Mouse (Mus musculus): ENCODE measurements around the gene Gm32742.
"Not testable (repeated sequence)": the region's sequence is repeated elsewhere in the genome, so short reads cannot be mapped to it uniquely, and the experiment has no call there.

Gm32742 gene

DNA sequence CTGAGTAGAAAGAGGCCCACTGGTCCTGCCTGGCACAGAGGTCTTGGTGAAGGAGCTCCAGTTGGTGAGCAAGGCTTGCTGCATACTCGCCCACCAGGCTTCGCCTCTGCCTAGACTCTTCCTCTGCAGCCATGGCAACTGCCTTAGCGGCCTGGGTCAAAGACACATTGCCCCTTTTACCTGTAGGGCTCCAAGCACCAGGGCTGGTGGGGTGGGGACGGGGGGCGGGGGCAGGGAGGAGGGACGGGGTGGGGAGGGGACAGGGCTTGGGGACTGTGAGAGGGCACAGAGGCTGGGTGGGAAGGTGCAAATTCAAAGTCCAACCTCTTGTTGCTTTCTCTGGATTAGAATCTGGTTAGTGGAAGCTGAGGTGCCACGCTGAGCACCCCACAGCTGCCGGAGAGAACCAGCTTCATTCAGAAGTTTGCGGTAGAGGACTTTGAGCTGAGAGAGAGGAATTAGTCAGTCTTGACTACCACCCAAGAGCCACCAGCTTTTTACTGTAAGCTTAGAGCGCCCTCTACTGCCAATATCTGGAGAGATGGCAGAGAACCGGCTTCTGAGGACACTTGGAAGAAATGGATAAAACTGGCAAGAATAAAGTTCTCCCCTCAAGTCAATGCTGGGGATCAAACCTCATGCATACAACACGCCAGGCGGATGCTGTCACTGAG lies 13.1 kb downstream of the Gm32742 start:
- peak; percentile 26 for DNase-seq (ENCODE audit: low read depth, low spot score)

DNA sequence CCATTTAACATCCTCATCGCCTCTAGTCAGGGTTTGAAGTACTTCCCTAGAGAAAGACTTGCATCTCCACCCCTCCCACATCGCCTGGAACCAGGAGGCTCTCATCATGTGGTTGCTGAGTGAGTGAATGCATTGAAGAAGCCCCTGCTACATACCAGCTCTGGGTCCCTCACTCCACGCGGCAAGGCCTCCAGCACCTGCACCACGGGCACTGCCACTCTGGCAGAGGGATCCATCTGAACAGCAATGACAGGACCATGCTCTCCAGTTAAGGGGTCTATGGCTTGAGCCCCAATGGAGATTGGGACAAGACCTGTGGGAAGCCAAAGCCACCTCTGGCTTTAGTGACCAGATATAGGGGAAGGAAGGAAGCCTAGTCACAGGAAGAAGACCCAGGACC lies 18.0 kb downstream of the Gm32742 start:
- DNase-seq (ENCODE audit: low read depth, low spot score): no peak

DNA sequence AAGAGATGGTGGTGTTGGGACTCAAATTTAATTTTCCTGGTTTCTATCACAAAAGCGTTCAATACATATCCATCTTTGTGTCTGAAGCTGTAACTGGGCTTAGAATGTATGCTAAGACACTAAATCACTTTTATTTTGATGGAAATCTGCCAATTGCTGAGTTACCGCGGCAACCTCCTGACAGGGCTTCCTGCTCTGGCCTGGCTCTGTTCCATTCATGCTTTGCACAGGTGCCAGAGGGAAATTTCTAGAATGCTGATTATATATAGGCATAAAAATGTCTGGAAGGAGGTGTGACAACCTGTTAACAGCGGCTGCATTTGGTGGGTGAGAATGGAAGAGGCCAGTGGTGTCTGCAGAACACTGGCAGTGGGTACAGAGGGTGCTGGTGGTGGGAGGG lies 18.8 kb downstream of the Gm32742 start:
- no peak for DNase-seq (ENCODE audit: low read depth, low spot score)

GRCm38 (mm10) chr9:51144218-51144617 lies 21.1 kb downstream of the Gm32742 start:
- no peak for DNase-seq (ENCODE audit: low read depth, low spot score)

- no peak for DNase-seq (ENCODE audit: low read depth, low spot score)
These were observed 21.9 kb downstream of the Gm32742 start for GRCm38 (mm10) chr9:51143437-51143836.

GRCm38 (mm10) chr9:51140711-51141110 lies 24.6 kb downstream of the Gm32742 start:
- no peak for DNase-seq (ENCODE audit: low read depth, low spot score)

DNA sequence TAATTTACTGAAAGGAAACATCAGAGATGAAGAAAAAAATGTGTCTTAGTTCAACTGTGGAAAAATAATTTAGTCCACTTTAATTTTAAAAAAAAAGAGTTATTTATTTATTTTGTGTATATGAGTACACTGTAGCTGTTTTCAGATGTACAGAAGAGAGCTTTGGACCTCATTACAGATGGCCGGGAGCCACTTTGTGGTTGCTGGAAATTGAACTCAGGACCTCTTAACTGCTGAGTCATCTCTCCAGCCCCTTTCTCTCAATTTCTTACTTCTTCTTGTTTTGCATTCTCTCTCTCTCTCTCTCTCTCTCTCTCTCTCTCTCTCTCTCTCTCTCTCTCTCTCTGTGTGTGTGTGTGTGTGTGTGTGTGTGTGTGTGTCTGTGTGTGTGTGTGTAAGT lies 25.9 kb downstream of the Gm32742 start:
- not testable (repeated sequence) for DNase-seq (ENCODE audit: low read depth, low spot score)

DNA sequence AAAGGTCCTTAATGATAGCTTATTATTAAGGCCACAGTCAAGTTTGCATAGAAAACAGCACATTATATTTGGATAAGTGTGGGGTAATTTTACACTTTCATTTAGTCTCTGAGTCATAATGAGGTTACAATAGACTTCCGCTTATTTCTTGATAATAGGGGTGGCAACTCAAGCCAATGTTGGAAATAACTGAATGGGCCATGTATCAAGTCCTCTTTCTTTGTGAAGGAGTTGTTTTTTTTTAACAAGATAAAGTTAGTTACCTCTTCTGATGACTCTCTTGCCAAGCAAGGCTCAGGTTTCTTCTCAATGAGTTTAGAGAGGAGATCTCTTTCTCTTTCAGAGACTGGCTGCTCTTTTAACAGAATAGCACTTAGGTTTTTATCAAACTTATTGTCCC lies 27.0 kb downstream of the Gm32742 start:
- no peak for DNase-seq (ENCODE audit: low read depth, low spot score)

DNA sequence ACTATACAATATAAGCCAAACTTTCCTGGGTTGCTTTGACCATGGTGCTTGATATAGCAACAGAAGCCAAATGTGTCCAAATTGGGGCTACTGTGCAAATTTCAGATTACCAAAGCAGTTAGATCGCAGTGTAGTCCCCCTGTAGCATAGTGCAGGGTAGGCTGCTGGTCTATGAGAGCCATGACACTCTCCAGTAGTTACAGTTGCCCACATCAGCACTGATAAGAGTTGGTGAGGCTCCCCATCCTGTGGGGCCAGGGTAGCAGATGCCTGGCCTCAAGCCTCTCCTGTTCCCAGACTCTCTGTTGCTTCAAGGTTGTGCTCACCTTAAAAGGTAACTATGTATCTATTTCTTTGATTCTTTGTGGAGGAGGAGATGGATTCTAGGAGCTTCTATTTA lies 27.5 kb downstream of the Gm32742 start:
- no peak for DNase-seq (ENCODE audit: low read depth, low spot score)

DNA sequence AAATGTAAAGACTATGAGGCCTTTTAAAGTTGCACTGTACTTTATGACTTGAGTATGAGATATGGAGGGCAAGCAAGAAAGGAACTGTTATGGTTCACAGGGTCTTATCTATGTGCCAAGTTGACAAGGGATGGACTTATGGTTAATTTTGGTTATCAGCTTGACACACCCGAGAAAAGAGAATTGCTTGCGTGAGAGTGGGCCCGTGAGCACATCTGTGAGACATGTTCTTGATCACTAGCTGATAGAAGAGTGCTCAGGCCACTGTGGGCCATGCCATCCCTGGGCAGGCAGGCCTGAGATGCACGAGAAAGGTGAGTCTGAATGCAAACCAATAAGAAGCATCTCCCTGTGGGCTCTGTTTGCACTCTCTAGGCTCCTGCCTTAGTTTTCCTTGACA lies 27.9 kb downstream of the Gm32742 start:
- no peak for DNase-seq (ENCODE audit: low read depth, low spot score)

DNA sequence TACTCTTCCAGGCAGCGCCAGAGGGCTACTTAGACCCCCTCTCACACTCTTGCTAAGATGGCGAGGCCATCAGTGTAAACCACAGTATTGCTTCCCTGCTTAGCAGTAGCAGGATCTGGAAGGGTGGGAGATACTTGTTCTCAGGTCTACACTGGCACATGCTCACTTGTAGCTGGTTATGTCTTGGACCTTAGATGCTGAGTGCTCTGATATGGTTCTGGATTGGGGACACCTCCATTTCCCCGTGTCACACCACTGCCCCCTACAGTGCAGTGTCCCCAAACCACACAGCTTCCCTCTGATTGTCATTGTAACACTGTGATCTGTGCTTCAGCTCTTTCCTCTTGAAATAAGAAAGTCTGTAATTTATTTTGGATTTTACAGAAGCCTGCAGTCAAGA lies 28.3 kb downstream of the Gm32742 start:
- DNase-seq (ENCODE audit: low read depth, low spot score): no peak

GRCm38 (mm10) chr9:51114767-51115166 lies 50.5 kb downstream of the Gm32742 start:
- no peak for DNase-seq (ENCODE audit: low read depth, low spot score)

DNA sequence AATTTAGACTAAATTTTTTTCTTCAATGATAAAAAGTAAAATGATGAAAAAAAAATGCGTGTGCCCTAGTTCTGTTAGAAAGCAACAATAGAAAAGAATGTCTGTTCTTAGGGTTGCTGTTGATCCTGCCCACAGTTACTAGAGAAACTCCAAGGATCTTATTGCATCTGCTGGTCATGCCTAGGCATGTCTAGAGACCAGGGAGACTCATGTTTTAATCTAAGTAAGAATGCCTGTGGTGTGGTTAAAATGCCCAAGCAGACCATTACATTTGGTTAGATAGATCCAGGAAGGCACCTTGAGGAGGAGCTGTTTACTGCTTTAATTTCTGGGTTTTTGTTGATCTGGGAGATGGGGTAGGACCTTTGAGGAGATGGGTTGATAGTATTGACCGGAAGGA lies 59.6 kb downstream of the Gm32742 start:
- no peak for DNase-seq (ENCODE audit: low read depth, low spot score)

DNA sequence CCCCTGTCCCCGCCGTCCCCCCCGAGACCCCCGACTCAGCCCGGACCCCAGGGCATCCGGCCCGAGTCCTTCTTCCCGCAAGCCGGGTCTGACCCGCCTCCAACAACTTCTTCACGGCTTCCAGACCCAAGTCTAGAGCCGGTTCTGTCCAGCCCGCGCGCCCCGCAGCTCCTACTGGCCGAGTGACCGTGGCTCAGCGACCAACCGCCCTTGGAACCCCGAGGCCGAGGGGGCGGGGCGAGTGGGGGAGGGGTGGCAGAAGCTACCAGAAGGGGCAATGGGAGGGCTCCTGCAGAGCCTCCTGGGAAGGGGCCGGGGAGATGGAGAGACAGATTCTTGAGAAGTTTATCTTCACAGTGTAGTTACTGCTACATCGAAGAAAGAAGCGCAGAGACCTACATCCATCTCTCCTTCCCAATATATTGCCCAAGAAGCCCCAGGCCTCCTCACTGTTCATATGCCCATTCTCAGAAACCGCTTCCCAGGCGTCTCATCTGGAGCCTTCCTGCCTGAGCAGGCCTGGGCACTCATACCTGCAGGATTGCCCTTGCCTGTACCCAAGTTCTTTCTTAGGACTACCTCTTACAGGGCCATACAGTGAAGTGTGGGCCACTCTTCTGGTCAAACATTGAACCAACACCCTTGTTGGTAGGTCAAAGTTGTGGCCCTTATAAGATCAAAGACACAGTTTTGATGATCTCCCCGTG lies 61.4 kb downstream of the Gm32742 start:
- DNase-seq (ENCODE audit: low read depth, low spot score): no peak

DNA sequence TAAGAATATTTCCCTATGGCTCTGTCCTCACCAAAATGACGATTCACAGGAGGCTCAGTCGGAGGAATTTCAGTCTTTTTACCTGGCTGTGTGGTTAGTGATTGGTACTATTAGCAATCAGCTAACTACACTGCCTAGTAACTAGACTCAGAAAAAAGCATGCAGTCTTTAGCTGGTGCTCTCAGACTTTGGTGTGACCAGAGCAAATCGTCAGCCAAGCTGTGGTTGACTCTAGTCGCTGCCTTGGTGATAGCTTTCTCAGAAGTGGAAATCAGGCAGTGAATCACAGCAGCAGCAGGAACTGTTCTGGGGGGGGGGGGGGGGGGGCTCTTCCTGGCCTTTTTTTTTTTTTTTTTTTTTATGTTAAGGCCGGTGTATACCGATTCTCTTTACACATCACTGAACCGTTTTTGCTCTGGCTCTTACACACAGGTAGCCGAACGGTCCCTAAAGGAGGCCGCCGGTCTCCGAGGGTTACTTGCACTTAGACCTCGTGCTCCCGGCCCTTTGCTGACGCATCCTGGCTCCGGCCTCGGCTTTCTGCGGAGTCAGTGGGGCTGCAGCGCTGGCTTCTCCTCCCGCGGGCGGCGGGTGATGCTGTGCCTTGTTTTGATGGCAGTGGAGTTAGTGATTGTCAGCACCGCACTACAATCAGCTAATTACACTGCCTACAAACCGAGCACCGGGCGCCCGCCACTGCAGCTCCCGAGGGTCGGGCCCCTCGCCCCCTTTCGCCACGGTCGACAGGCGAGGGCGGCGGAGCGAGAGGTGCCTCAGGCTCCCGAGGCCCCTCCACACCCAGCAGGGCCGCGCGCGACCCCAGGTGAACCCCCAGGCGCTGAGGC lies 62.1 kb downstream of the Gm32742 start:
- no peak for DNase-seq (ENCODE audit: low read depth, low spot score)

DNA sequence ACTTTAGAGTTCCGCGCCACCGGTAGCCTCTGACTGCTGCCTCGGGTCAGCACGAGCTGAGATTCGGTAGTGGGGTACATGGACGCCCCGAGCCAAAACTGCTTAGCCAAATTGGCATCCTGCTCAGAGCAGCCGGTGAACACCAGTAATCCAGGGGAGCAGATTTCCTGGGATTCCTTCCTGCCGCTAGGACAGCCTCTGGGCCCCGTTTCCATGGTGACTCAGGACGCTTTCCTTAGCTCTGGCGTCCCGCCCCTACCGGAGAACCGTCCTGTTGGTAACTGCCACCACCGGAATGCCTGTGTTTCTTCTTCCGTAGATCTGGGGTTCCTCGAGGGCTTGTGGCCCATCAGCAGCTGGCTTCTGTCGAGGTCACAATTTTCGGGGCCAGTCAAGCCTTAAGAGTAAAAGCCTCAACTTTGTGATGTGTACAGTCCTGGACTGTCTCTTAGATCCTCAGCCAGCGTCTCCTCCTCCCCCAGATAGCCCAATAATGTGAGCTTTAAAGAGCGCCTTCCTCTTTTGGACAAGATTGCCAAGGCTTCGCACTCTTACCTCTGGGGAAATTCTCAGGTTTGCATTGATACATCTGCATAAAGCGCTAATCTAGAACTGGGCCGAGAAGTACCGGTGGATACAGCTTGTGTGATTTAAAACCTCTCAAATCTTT lies 63.4 kb downstream of the Gm32742 start, which contains the start of gene 4833427G06Rik:
TSS of gene 4833427G06Rik (minus strand) at position 323 of the 670 bp plus-strand sequence.
- DNase-seq (ENCODE audit: low read depth, low spot score): no peak

DNA sequence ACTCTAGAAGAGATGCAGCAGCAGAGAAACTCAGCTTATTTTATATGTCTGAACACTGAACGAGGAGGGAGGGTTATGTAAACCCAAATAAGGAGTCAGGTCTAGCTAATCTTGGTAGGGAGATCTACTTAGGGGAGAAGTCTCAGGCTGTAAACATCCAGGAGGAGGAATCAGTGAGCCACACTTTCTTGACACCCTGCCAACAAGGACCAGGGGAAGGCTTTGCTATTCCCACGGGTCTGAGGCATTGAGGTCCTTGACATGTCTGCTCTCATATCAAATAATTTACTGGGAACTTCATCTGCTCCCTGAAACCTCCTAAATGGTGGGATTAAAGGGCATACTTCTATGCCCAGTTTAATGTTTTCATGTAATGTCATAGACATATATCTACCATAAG lies 69.0 kb downstream of the Gm32742 start:
- DNase-seq (ENCODE audit: low read depth, low spot score): no peak

DNA sequence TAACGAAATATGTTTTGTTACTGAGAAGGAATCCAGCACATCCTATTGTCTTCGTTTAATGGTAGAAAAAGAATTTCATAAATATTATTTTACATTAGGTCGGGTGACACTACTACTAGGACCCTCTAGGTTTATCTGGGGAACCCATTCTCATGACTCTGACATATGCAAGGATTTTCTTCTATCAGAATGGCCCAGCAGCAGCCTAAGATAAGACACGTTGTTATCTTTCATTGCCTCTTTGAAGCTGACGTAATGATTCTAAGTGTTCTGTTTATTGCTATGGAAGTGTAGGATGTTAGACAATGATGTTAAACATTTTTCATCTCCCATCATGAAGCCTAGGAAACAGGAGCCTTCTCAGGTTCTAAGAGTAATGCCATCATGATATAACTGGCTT lies 71.6 kb downstream of the Gm32742 start:
- no peak for DNase-seq (ENCODE audit: low read depth, low spot score)

DNA sequence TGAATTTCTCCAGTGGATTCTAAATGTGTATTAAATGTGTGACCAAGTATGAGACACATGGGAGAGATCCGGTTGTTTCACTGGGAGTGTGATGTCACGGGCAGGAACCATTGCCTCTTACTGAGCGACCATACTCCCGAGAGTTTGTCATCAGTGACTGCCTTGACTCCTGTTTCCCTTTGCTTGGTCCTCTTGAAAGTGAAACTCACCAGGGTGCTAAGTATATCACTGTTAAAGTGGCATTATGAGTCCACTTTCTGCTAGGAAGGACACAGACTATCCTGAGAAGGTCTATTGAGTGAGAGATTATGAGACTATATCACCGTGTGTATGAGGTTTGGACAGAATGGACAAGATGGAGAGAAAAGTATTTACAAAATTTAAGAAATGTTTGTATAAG lies 83.7 kb downstream of the Gm32742 start:
- no peak for DNase-seq (ENCODE audit: low read depth, low spot score)
